Mouse (Mus musculus): ENCODE results near the gene Pomt2. TPM values are rescaled to one million over a fixed set of nuclear protein-coding genes. Genes with fewer than 3 reads are reported as not detected.

Pomt2 gene
- total RNA-seq, 2 experiments from 2014 or later = 5.1 to 10.4 TPM

GRCm38 (mm10) chr12:87131619-87132018 lies 16.1 kb downstream of the Pomt2 start:
- peak; percentile 56; the same call in 1 of the 2 replicates for ATAC-seq (replicated peaks; ENCODE audit: low FRiP score, low TSS enrichment, poor library complexity, severe bottlenecking)

- ATAC-seq (replicated peaks; ENCODE audit: low FRiP score, low TSS enrichment, poor library complexity, severe bottlenecking) = no peak
Measured at GRCm38 (mm10) chr12:87131181-87131580, 16.6 kb downstream of the Pomt2 start.

GRCm38 (mm10) chr12:87130224-87130623 lies 17.5 kb downstream of the Pomt2 start:
- ATAC-seq (replicated peaks; ENCODE audit: low FRiP score, low TSS enrichment, poor library complexity, severe bottlenecking) = no peak

- no peak for ATAC-seq (replicated peaks; ENCODE audit: low FRiP score, low TSS enrichment, poor library complexity, severe bottlenecking)
Measured at GRCm38 (mm10) chr12:87127256-87127655, 20.5 kb downstream of the Pomt2 start.

- ATAC-seq (replicated peaks; ENCODE audit: low FRiP score, low TSS enrichment, poor library complexity, severe bottlenecking) = peak; percentile 96
Measured at GRCm38 (mm10) chr12:87121918-87122589, 25.7 kb downstream of the Pomt2 start.

- ATAC-seq (replicated peaks; ENCODE audit: low FRiP score, low TSS enrichment, poor library complexity, severe bottlenecking) = no peak
Measured at GRCm38 (mm10) chr12:87107357-87107977, 40.3 kb downstream of the Pomt2 start.

- no peak for ATAC-seq (replicated peaks; ENCODE audit: low FRiP score, low TSS enrichment, poor library complexity, severe bottlenecking)
Measured at GRCm38 (mm10) chr12:87104796-87105195, 43.0 kb downstream of the Pomt2 start.

GRCm38 (mm10) chr12:87103471-87103870 lies 44.3 kb downstream of the Pomt2 start:
- ATAC-seq (replicated peaks; ENCODE audit: low FRiP score, low TSS enrichment, poor library complexity, severe bottlenecking) = no peak

- no peak for ATAC-seq (replicated peaks; ENCODE audit: low FRiP score, low TSS enrichment, poor library complexity, severe bottlenecking)
Measured at GRCm38 (mm10) chr12:87102165-87102631, 45.6 kb downstream of the Pomt2 start, which contains the start of gene Ngb. TSS of gene Ngb (minus strand) at chr12:87102539.

- no peak for ATAC-seq (replicated peaks; ENCODE audit: low FRiP score, low TSS enrichment, poor library complexity, severe bottlenecking)
Measured at GRCm38 (mm10) chr12:87100331-87100730, 47.4 kb downstream of the Pomt2 start.

GRCm38 (mm10) chr12:87093671-87094070 lies 54.1 kb downstream of the Pomt2 start:
- ATAC-seq (replicated peaks; ENCODE audit: low FRiP score, low TSS enrichment, poor library complexity, severe bottlenecking) = no peak

GRCm38 (mm10) chr12:87093249-87093648 lies 54.5 kb downstream of the Pomt2 start:
- no peak for ATAC-seq (replicated peaks; ENCODE audit: low FRiP score, low TSS enrichment, poor library complexity, severe bottlenecking)

GRCm38 (mm10) chr12:87091916-87092315 lies 55.9 kb downstream of the Pomt2 start:
- no peak for ATAC-seq (replicated peaks; ENCODE audit: low FRiP score, low TSS enrichment, poor library complexity, severe bottlenecking)

GRCm38 (mm10) chr12:87089701-87090100 lies 58.1 kb downstream of the Pomt2 start:
- ATAC-seq (replicated peaks; ENCODE audit: low FRiP score, low TSS enrichment, poor library complexity, severe bottlenecking) = no peak

GRCm38 (mm10) chr12:87089255-87089654 lies 58.5 kb downstream of the Pomt2 start:
- ATAC-seq (replicated peaks; ENCODE audit: low FRiP score, low TSS enrichment, poor library complexity, severe bottlenecking) = no peak

- ATAC-seq (replicated peaks; ENCODE audit: low FRiP score, low TSS enrichment, poor library complexity, severe bottlenecking) = no peak
Measured at GRCm38 (mm10) chr12:87088331-87088730, 59.4 kb downstream of the Pomt2 start.

GRCm38 (mm10) chr12:87087236-87087635 lies 60.5 kb downstream of the Pomt2 start:
- ATAC-seq (replicated peaks; ENCODE audit: low FRiP score, low TSS enrichment, poor library complexity, severe bottlenecking) = no peak

GRCm38 (mm10) chr12:87082797-87083196 lies 65.0 kb downstream of the Pomt2 start:
- ATAC-seq (replicated peaks; ENCODE audit: low FRiP score, low TSS enrichment, poor library complexity, severe bottlenecking) = no peak

- ATAC-seq (replicated peaks; ENCODE audit: low FRiP score, low TSS enrichment, poor library complexity, severe bottlenecking) = no peak
Measured at GRCm38 (mm10) chr12:87076610-87077009, 71.2 kb downstream of the Pomt2 start.

GRCm38 (mm10) chr12:87070520-87070919 lies 77.2 kb downstream of the Pomt2 start:
- ATAC-seq (replicated peaks; ENCODE audit: low FRiP score, low TSS enrichment, poor library complexity, severe bottlenecking) = no peak

- no peak for ATAC-seq (replicated peaks; ENCODE audit: low FRiP score, low TSS enrichment, poor library complexity, severe bottlenecking)
Measured at GRCm38 (mm10) chr12:87066429-87066828, 81.3 kb downstream of the Pomt2 start.

All from megakaryocyte-erythroid progenitor cell, adult 5-6 weeks (primary cell).